Mouse (Mus musculus): Measurements from ENCODE around the gene Dnajc12. TPM values are rescaled to one million over a fixed set of nuclear protein-coding genes. Genes with fewer than 3 reads are reported as not detected.
A peak's percentile ranks its signal among the peaks of the same experiment; 100 is the strongest.
"Not testable (repeated sequence)": the region's sequence is repeated elsewhere in the genome, so short reads cannot be mapped to it uniquely, and the experiment has no call there.

The Dnajc12 gene
- polyA plus RNA-seq, 1 experiment from 2014 or later, result 18.0 TPM

DNA sequence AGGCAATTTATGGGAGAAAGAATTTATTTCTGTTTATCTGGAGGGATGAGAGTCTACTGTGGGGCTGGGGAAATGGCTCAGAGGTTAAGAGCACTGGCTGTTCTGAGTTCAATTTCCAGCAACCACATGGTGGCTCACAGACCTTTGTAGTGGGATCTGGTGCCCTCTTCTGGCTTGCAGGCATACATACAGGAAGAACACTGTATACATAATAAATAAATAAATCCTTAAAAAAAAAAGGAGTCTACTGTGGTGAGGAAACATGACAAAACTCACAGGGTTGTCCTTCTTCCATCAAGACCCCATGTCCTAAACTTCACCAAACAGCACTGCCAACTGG lies 42.2 kb downstream of the Dnajc12 start:
- Histone ChIP-seq H3K9ac (no peak overlapping the region), H3K27ac (no peak overlapping the region), H3K4me1 (peaks cover 5% of the 10 kb centered on the region; the same call in 1 of the 2 replicates), H3K9me3 (no peaks in the 10 kb centered on the region), H3K4me2 (no peak overlapping the region), H3K4me3 (no peak overlapping the region), H3K27me3 (replicated peaks) (no peaks in the 10 kb centered on the region), H3K36me3 (replicated peaks) (no peaks in the 10 kb centered on the region)
- no peak for ATAC-seq (replicated peaks)

DNA sequence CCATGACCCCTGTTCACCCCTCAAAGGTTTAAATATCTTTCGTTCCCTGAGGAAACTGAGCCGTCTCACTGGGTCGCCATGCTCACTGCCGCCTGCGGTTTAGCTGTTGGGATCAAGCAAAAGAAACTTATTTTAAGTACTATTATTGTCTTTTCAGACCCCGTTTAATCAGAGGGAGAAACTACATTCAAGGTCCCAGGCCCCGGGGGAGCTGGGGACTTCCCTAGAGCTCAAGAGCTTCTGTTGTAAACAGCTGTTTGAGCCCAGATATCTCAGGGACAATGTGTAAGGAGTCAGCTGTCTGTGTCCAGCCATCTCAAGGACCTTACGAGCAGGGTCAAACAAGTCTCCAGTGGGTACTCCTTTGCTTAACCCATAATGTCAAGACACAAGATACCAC lies 44.9 kb downstream of the Dnajc12 start:
- ATAC-seq (replicated peaks), result no peak
- no peak overlapping the region for H3K27ac ChIP-seq
- WGBS, result 80% methylated on average over 8 of the region's 8 CpGs
- no peak overlapping the region for H3K4me2 ChIP-seq
- peaks cover 5% of the 10 kb centered on the region; the same call in 1 of the 2 replicates for H3K4me1 ChIP-seq
- no peak overlapping the region for H3K4me3 ChIP-seq
- no peak overlapping the region for H3K9ac ChIP-seq
- no peaks in the 10 kb centered on the region for H3K36me3 ChIP-seq (replicated peaks)
- no peaks in the 10 kb centered on the region for H3K9me3 ChIP-seq
- no peaks in the 10 kb centered on the region for H3K27me3 ChIP-seq (replicated peaks)

DNA sequence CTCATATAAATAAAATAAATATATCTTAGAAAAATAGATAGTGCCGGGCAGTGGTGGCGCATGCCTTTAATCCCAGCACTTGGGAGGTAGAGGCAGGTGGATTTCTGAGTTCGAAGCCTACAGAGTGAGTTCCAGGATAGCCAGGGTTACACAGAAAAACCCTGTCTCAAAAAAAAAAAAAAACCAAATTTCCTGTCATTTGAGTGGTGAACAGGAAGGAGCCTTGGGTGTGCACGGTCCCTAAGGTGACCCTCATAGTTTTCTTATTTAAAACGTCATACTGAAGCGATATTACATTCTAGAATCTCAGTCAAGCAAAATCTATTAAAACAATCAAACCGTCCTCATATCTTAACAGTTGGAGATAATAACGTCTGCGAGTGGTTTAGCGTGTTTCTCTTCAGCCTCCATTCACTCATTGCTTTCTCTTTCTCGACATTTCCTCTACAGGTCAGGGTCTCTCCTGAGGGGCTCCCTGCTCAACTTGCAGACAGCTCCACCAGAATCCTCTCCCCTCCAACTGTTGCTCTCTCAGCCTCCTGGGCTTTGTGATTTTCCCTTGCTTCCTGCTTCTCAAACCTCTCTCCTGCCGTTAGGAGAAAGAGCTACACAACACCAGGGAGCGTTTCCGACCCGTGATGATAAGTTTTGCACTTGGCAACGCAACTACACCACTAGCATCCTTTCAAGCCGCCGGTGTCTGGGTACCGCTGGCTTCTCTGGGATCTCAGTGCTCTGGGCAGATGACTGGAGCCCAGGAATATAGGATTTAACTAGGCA lies 46.2 kb downstream of the Dnajc12 start:
- Histone ChIP-seq H3K4me2 (peak overlapping the region; percentile 90), H3K4me1 (peaks cover 5% of the 10 kb centered on the region; the same call in 1 of the 2 replicates), H3K27me3 (replicated peaks) (no peaks in the 10 kb centered on the region), H3K36me3 (replicated peaks) (no peaks in the 10 kb centered on the region), H3K4me3 (peak overlapping the region; percentile 80), H3K27ac (peak overlapping the region; percentile 41; the same call in 1 of the 2 replicates), H3K9me3 (no peaks in the 10 kb centered on the region), H3K9ac (peak overlapping the region; percentile 36)
- ATAC-seq (replicated peaks), result no peak
- WGBS, result 25% methylated on average over 19 of the region's 19 CpGs

DNA sequence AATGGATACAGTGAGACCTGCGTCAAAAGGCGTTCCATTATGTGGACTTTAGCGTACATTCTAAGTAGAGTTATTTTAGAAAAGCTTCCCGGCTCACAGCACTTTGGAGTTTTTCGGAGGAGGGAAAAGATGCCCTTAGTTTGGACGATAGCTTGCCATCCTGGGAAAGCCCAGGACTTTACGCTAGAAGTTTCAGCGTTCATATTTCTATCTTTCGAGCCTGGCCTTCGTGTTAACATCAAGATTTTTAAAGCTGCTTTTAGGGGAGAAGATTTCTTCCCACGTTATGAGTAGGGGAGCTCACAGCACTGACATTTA lies 46.7 kb downstream of the Dnajc12 start:
- Histone ChIP-seq H3K27ac (0 out of 2 replicates have a peak overlapping the region, but pooled peaks have one; percentile 41), H3K4me1 (peaks cover 5% of the 10 kb centered on the region; the same call in 1 of the 2 replicates), H3K9me3 (no peaks in the 10 kb centered on the region), H3K4me2 (peak overlapping the region; percentile 90), H3K27me3 (replicated peaks) (no peaks in the 10 kb centered on the region), H3K4me3 (peak overlapping the region; percentile 80), H3K36me3 (replicated peaks) (no peaks in the 10 kb centered on the region), H3K9ac (peak overlapping the region; percentile 36)
- ATAC-seq (replicated peaks), result no peak
- WGBS, result 3% methylated on average over 11 of the region's 11 CpGs

DNA sequence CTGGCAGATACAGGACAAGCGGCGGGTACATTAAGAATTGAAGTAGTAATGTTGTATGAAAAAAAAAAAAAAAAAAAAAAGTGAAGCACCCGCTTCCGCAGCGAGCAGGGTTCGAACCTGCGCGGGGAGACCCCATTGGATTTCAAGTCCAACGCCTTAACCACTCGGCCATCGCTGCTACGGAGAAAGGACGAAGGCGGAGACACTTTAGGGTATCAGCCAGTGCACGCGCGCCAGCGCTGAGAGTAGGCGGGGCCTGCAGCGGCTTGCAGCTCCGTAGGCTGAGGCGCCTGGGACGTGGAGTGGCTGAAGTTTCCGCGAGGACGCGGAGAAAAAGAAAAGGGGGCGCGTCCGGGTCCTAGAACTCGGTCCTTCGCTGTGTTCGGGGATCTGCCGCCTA lies 47.1 kb downstream of the Dnajc12 start:
- Histone ChIP-seq H3K27ac (peak overlapping the region; percentile 80), H3K9ac (peak overlapping the region; percentile 59), H3K4me3 (peak overlapping the region; percentile 80), H3K36me3 (replicated peaks) (no peaks in the 10 kb centered on the region), H3K4me1 (peaks cover 5% of the 10 kb centered on the region; the same call in 1 of the 2 replicates), H3K4me2 (peak overlapping the region; percentile 90), H3K27me3 (replicated peaks) (no peaks in the 10 kb centered on the region), H3K9me3 (no peaks in the 10 kb centered on the region)
- under 1% methylated on average over 34 of the region's 34 CpGs for WGBS
- ATAC-seq (replicated peaks), result peak; percentile 96

DNA sequence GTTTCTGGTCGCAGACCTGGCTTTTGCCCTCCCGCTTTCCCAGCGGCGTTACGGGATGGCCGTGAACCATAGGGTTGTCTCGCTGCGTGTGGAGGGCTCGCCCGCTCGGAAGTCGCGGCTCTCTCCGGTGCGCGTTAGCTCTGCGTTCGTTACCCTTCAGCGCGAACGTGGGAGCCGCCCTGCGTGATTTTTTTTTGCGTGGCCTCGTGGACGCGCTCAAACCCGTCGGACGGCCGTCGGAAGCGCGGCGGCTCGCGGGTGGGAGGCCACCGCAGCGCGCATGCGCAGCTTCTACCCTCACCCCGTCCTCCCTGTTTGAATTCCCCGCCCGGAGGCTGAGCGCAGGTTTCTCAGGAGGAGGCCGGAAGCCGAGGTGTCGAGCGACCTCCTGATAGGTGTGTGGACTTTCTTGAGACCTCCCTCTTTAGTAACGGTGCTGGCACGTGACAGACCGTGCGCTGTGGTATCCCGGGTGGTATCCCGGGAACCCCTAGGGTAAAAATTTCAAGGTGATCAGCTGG lies 47.6 kb downstream of the Dnajc12 start, which contains the start of gene Ctnna3:
Gene Ctnna3 (plus strand): TSS at position 314 of the 521 bp plus-strand sequence.
- Histone ChIP-seq H3K4me2 (peak within 1 kb of the TSS; percentile 90), H3K4me1 (peaks cover 5% of the 10 kb centered on the region; the same call in 1 of the 2 replicates), H3K9ac (peak within 1 kb of the TSS; percentile 59), H3K9me3 (no peaks in the 10 kb centered on the region), H3K27ac (peak within 1 kb of the TSS; percentile 80), H3K36me3 (replicated peaks) (no peaks in the 10 kb centered on the region), H3K4me3 (peak within 1 kb of the TSS; percentile 80), H3K27me3 (replicated peaks) (no peaks in the 10 kb centered on the region)
- WGBS, result 0% methylated on average over 55 of the region's 55 CpGs
- ATAC-seq (replicated peaks), result peak; percentile 98

DNA sequence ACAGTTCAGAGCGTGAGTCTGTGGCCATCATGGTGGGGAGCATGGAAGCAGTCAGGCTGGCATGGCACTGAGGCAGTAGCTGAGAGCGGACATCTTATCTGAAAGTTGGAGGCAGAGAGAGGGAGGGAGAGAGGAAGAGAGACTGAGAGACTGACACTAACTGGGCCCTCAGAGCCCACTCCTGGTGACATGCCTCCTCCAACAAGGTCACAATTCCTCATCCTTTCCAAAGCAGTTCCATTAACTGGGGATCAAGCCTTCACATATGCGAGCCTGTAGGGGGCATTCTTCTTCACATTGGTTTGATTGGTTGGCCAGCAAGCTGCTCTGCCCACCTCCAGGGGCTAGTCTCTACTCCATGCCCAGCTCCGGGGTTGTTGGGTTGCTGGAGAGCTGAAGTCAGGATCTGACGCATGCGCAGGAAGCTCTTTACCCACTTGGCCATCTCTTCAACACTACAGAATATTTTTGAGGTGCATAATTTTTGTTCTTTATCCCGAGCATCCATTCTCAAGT lies 49.0 kb downstream of the Dnajc12 start:
- H3K27me3 ChIP-seq (replicated peaks), result no peaks in the 10 kb centered on the region
- ATAC-seq (replicated peaks), result no peak
- no peaks in the 10 kb centered on the region for H3K9me3 ChIP-seq
- no peak overlapping the region for H3K9ac ChIP-seq
- H3K27ac ChIP-seq, result no peak overlapping the region
- H3K4me1 ChIP-seq, result peaks cover 5% of the 10 kb centered on the region; the same call in 1 of the 2 replicates
- no peaks in the 10 kb centered on the region for H3K36me3 ChIP-seq (replicated peaks)
- no peak overlapping the region for H3K4me3 ChIP-seq
- 92% methylated on average over 7 of the region's 7 CpGs for WGBS
- no peak overlapping the region for H3K4me2 ChIP-seq

DNA sequence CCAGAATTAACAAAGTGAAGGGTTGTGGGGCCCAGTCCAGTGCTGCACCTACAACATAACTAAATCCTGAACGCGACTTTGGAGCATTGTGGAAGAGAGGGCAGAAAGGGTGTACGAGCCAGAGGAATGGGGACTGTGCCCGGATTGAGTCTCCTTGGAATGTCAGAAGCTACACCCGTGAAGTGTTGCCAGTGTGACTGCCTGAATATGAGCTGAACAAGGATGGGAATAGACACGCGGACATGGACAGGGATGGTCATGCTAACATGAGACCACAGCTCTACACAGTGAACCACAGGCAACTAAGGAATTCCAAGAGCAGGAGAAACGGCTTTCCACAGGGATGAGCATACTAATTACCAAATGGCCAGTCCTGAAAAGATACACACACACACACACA lies 49.9 kb downstream of the Dnajc12 start:
- Histone ChIP-seq H3K27me3 (replicated peaks) (no peaks in the 10 kb centered on the region), H3K4me1 (peaks cover 5% of the 10 kb centered on the region; the same call in 1 of the 2 replicates), H3K4me3 (no peak overlapping the region), H3K27ac (no peak overlapping the region), H3K4me2 (no peak overlapping the region), H3K9ac (no peak overlapping the region), H3K36me3 (replicated peaks) (no peaks in the 10 kb centered on the region), H3K9me3 (no peaks in the 10 kb centered on the region)
- no peak for ATAC-seq (replicated peaks)
- WGBS, result 90% methylated on average over 8 of the region's 8 CpGs

DNA sequence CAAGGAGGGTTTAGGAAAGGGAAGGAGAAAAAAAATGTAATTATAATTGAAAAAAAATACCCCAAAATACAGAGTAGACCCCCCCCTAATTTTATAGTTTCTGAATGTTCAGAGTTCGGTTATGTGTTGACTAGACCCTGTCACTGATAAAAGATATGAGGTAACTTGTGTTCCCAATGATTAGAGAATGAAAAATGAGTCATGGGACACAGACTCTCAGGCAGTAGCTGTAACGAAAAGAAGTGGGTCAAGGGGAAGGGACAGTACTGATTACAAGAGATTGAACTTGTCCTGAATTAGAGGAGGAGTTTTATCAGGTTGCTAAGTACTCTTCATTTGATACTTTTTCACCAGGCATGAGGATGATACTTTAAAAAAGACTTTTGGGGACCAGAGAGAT lies 50.6 kb downstream of the Dnajc12 start:
- H3K9me3 ChIP-seq, result no peaks in the 10 kb centered on the region
- H3K36me3 ChIP-seq (replicated peaks), result no peaks in the 10 kb centered on the region
- ATAC-seq (replicated peaks), result no peak
- H3K4me2 ChIP-seq, result no peak overlapping the region
- H3K4me1 ChIP-seq, result peaks cover 5% of the 10 kb centered on the region; the same call in 1 of the 2 replicates
- 86% methylated on average over 2 of the region's 2 CpGs for WGBS
- H3K9ac ChIP-seq, result no peak overlapping the region
- H3K27me3 ChIP-seq (replicated peaks), result no peaks in the 10 kb centered on the region
- no peak overlapping the region for H3K27ac ChIP-seq
- no peak overlapping the region for H3K4me3 ChIP-seq

DNA sequence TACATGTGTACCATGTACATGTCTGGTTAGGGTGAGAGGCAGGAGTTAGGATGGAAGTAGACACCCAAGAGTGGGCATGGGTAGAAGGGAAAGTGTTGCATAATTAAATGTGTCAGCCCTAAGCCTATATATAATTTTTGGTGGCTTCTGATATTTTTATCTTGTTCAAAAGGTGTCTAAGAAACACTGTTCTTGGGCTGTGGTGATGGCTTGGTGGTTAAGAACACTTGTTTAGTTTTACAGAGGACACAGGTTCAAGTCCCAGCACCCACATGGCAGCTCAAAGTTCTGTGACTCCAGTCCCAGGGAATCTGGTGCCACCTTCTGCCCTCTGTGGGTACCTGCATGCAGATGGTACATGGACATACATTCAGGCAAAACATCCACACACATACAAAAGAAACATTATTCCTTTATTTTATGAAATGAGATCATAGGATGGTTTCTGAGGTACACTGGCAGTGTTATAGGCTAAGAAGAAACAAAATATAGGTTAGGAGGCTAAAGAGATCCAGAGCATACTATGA lies 56.6 kb downstream of the Dnajc12 start:
- Histone ChIP-seq H3K4me3 (no peak overlapping the region), H3K27me3 (replicated peaks) (no peaks in the 10 kb centered on the region), H3K9ac (no peak overlapping the region), H3K9me3 (no peaks in the 10 kb centered on the region), H3K36me3 (replicated peaks) (no peaks in the 10 kb centered on the region), H3K4me2 (no peak overlapping the region), H3K27ac (no peak overlapping the region), H3K4me1 (no peaks in the 10 kb centered on the region)
- no peak for ATAC-seq (replicated peaks)

DNA sequence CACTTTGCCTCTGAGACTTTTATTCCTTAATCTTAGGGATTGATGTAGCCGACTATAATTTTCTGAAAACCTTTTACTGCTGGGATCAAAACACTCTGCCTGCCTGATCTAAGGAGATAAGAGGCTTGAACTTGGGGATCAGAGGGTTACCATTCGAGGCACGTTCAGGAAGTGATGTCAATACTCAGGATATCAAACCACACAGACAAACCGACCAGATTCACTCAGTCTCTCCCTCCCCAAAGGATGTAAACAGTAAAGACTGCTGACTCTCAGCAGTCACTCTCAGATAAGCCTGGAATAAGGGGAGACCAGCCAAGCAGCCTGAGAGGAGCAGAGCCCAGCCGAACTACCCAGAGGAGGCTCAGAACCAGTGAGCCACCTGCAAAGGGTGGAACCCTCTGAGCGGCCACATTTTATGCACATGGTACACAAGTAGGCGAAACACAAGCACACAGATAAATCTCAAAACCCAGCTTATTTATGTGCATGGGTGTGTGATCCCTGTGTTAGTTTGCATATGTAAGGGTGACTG lies 57.5 kb downstream of the Dnajc12 start:
- WGBS, result 72% methylated on average over 7 of the region's 7 CpGs

DNA sequence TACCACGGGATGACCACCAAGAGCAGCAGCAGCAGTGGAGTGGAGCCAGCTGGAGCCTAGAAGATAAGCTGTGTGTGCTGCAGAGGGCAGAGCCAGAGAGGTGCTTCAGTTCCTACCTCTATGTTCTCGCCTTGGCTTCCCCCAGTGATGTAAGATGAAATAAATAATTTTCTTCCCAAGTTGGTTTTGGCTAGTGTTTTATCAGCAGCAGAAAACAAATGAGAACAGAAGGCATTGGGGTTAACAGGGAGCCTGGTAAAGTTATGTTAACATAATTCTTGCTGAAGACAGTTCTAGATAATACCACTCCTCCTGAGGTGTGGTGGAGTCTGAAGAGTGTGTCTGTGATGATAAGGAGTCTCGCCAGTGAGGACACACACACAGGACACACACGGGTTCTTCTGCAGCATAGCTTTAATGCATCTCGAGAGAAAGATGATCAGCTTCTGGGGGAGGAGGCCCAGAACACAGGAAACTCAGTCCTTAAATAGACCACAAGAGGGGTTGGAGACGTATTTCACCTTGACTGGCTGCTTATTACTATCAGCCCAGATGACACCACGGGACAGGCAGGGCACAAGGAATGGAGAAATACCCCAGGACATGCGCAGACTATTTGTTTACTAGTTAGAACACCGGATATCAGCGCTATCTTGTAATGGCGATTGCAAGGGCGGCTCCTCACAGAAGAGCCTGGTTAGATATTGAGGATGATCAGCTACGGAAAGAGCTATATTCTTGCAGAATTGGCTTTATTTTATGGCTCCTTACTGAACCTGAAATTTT lies 62.6 kb downstream of the Dnajc12 start:
- not testable (repeated sequence) for H3K4me3 ChIP-seq; H3K4me1 ChIP-seq; ATAC-seq (replicated peaks); H3K9ac ChIP-seq; H3K4me2 ChIP-seq; H3K36me3 ChIP-seq (replicated peaks); H3K9me3 ChIP-seq; H3K27ac ChIP-seq; H3K27me3 ChIP-seq (replicated peaks)
- 93% methylated on average over 13 of the region's 13 CpGs for WGBS

More for the DNA sequence above, 57.5 kb downstream of the Dnajc12 start:
- no peak for ATAC-seq (replicated peaks)
- Histone ChIP-seq H3K36me3 (replicated peaks) (no peaks in the 10 kb centered on the region), H3K27ac (no peak overlapping the region), H3K27me3 (replicated peaks) (no peaks in the 10 kb centered on the region), H3K9me3 (no peaks in the 10 kb centered on the region), H3K4me2 (no peak overlapping the region), H3K9ac (no peak overlapping the region), H3K4me3 (no peak overlapping the region), H3K4me1 (no peaks in the 10 kb centered on the region)

Data from midbrain, embryonic 15.5 days (tissue).